Mouse (Mus musculus): ENCODE measurements around the gene Tacc2. TPM values are rescaled to one million over a fixed set of nuclear protein-coding genes. Genes with fewer than 3 reads are reported as not detected.
A peak's percentile ranks its signal among the peaks of the same experiment; 100 is the strongest.

Gene Tacc2
- total and polyA plus RNA-seq, 2 experiments, result 10.0 to 14.3 TPM

GRCm38 (mm10) chr7:130656965-130657364 is 79.7 kb downstream of the Tacc2 start:
- TF ChIP-seq CTCF (IDR thresholded peaks at IDR 0.05; ENCODE audit: low read depth, low read length) (no peak), POLR2A (IDR thresholded peaks at IDR 0.05; ENCODE audit: extremely low read depth, insufficient read depth, low read length) (no peak)
- H3K36me3 ChIP-seq (ENCODE audit: control insufficient read depth, insufficient read depth, low read length), result no peaks in the 10 kb centered on the region; the same call in 1 of the 2 replicates
- no peak overlapping the region for H3K4me3 ChIP-seq (ENCODE audit: insufficient read depth, low read depth, low read length)
- H3K4me1 ChIP-seq (ENCODE audit: control insufficient read depth, insufficient read depth, low read length), result peaks cover 8% of the 10 kb centered on the region
- peaks cover 31% of the 10 kb centered on the region for H3K79me2 ChIP-seq (ENCODE audit: control insufficient read depth, insufficient read depth, low read length)
- H3K27ac ChIP-seq (replicated peaks; ENCODE audit: insufficient read depth, low read depth, low read length), result no peak overlapping the region
- H3K27me3 ChIP-seq (ENCODE audit: control insufficient read depth, insufficient read depth, low read length), result no peaks in the 10 kb centered on the region
- H3K9ac ChIP-seq (ENCODE audit: low read depth, low read length), result no peak overlapping the region
- no peak for DNase-seq (ENCODE audit: extremely low read depth, low read depth, low spot score)
- 94% methylated on average over 8 of the region's 8 CpGs for WGBS

DNA sequence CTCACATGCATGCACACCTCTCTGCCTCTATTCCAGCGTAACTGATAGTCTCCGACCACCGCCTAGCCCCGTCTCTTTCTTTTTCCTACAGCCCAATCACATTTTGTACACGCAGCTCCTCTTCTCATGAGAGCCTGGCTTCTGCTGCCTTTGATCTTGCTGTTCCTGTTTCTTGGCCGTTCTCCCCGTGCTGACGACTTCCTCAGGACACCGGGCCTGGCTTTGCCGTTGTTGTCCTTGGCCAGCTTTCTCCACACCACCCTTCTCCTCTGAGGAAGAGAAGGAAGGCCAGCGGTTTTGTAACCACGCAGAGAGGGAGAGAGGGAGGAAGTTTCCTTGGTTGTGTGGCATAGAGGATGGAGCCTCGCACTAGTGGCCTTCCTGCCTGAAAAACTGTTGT is 80.5 kb downstream of the Tacc2 start:
- peak; percentile 22 for DNase-seq (ENCODE audit: extremely low read depth, low read depth, low spot score)
- no peak for TF ChIP-seq CTCF (IDR thresholded peaks at IDR 0.05; ENCODE audit: low read depth, low read length)
- TF ChIP-seq POLR2A (IDR thresholded peaks at IDR 0.05; ENCODE audit: extremely low read depth, insufficient read depth, low read length), result no peak
- Histone ChIP-seq H3K79me2 (ENCODE audit: control insufficient read depth, insufficient read depth, low read length) (peaks cover 31% of the 10 kb centered on the region), H3K4me1 (ENCODE audit: control insufficient read depth, insufficient read depth, low read length) (peaks cover 8% of the 10 kb centered on the region), H3K27me3 (ENCODE audit: control insufficient read depth, insufficient read depth, low read length) (no peaks in the 10 kb centered on the region), H3K4me3 (ENCODE audit: insufficient read depth, low read depth, low read length) (no peak overlapping the region), H3K27ac (replicated peaks; ENCODE audit: insufficient read depth, low read depth, low read length) (0 out of 2 replicates have a peak overlapping the region, but pooled peaks have one; percentile 8), H3K36me3 (ENCODE audit: control insufficient read depth, insufficient read depth, low read length) (no peaks in the 10 kb centered on the region; the same call in 1 of the 2 replicates), H3K9ac (ENCODE audit: low read depth, low read length) (no peak overlapping the region)
- WGBS, result 75% methylated on average over 13 of the region's 13 CpGs

GRCm38 (mm10) chr7:130659129-130659528 is 81.9 kb downstream of the Tacc2 start:
- Histone ChIP-seq H3K79me2 (ENCODE audit: control insufficient read depth, insufficient read depth, low read length) (peaks cover 26% of the 10 kb centered on the region), H3K36me3 (ENCODE audit: control insufficient read depth, insufficient read depth, low read length) (no peaks in the 10 kb centered on the region; the same call in 1 of the 2 replicates), H3K4me1 (ENCODE audit: control insufficient read depth, insufficient read depth, low read length) (peaks cover 8% of the 10 kb centered on the region), H3K27me3 (ENCODE audit: control insufficient read depth, insufficient read depth, low read length) (no peaks in the 10 kb centered on the region), H3K9ac (ENCODE audit: low read depth, low read length) (no peak overlapping the region), H3K27ac (replicated peaks; ENCODE audit: insufficient read depth, low read depth, low read length) (no peak overlapping the region), H3K4me3 (ENCODE audit: insufficient read depth, low read depth, low read length) (no peak overlapping the region)
- WGBS, result 93% methylated on average over 5 of the region's 5 CpGs
- DNase-seq (ENCODE audit: extremely low read depth, low read depth, low spot score), result no peak
- TF ChIP-seq POLR2A (IDR thresholded peaks at IDR 0.05; ENCODE audit: extremely low read depth, insufficient read depth, low read length), result no peak
- no peak for TF ChIP-seq CTCF (IDR thresholded peaks at IDR 0.05; ENCODE audit: low read depth, low read length)

DNA sequence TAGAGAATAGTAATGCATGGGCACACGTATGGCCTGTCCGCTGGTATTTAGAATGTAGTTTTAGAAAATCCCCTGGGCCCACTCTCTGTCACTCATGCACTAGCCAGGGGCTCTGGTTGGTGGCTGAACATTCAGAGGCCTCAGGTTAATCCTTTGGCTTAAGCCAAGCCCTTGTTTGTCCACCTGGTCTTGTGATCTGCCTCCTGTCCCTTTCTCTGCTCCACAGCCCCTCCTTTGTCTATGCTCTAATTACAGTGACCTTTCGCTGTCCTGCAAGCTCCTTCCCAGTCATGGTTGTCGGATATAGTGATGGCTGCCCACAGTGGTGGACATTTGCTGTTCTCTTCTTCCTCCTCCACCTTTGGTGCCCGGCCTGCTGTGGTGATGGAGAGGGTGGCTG is 85.0 kb downstream of the Tacc2 start:
- H3K36me3 ChIP-seq (ENCODE audit: control insufficient read depth, insufficient read depth, low read length), result no peaks in the 10 kb centered on the region; the same call in 1 of the 2 replicates
- TF ChIP-seq CTCF (IDR thresholded peaks at IDR 0.05; ENCODE audit: low read depth, low read length) (no peak), POLR2A (IDR thresholded peaks at IDR 0.05; ENCODE audit: extremely low read depth, insufficient read depth, low read length) (no peak)
- H3K4me1 ChIP-seq (ENCODE audit: control insufficient read depth, insufficient read depth, low read length), result no peaks in the 10 kb centered on the region
- H3K9ac ChIP-seq (ENCODE audit: low read depth, low read length), result no peak overlapping the region
- H3K27me3 ChIP-seq (ENCODE audit: control insufficient read depth, insufficient read depth, low read length), result no peaks in the 10 kb centered on the region
- no peak overlapping the region for H3K4me3 ChIP-seq (ENCODE audit: insufficient read depth, low read depth, low read length)
- H3K79me2 ChIP-seq (ENCODE audit: control insufficient read depth, insufficient read depth, low read length), result peaks cover 15% of the 10 kb centered on the region; the same call in 1 of the 2 replicates
- H3K27ac ChIP-seq (replicated peaks; ENCODE audit: insufficient read depth, low read depth, low read length), result no peak overlapping the region
- DNase-seq (ENCODE audit: extremely low read depth, low read depth, low spot score), result no peak
- WGBS, result 96% methylated on average over 5 of the region's 5 CpGs

- Histone ChIP-seq H3K27ac (replicated peaks; ENCODE audit: insufficient read depth, low read depth, low read length) (no peak overlapping the region), H3K36me3 (ENCODE audit: control insufficient read depth, insufficient read depth, low read length) (no peaks in the 10 kb centered on the region; the same call in 1 of the 2 replicates), H3K79me2 (ENCODE audit: control insufficient read depth, insufficient read depth, low read length) (peaks cover 15% of the 10 kb centered on the region; the same call in 1 of the 2 replicates), H3K9ac (ENCODE audit: low read depth, low read length) (no peak overlapping the region), H3K27me3 (ENCODE audit: control insufficient read depth, insufficient read depth, low read length) (no peaks in the 10 kb centered on the region), H3K4me3 (ENCODE audit: insufficient read depth, low read depth, low read length) (no peak overlapping the region), H3K4me1 (ENCODE audit: control insufficient read depth, insufficient read depth, low read length) (no peaks in the 10 kb centered on the region)
- WGBS, result 84% methylated on average over 4 of the region's 4 CpGs
- TF ChIP-seq POLR2A (IDR thresholded peaks at IDR 0.05; ENCODE audit: extremely low read depth, insufficient read depth, low read length) (no peak), CTCF (IDR thresholded peaks at IDR 0.05; ENCODE audit: low read depth, low read length) (no peak)
- no peak for DNase-seq (ENCODE audit: extremely low read depth, low read depth, low spot score)
These were observed 85.6 kb downstream of the Tacc2 start for GRCm38 (mm10) chr7:130662869-130663268.

DNA sequence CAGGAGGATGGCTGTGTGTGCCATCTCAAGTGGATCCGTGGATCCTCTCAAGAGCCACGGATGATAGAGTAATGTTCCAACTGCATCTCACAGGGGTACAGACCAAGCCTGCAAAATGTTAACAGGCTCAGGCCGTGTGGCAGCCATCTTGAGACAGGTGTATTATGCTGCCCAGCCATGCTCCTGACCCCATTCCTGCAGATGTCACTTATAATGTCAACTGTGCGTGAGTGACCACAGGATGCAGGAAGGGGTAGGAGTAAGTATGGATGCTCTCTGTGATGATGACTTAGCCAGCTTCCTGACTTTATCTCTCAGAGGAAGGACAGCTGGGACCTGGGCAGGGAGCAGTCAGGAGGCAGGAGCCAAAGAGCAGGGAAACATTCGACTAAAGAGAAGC is 86.8 kb downstream of the Tacc2 start:
- Histone ChIP-seq H3K9ac (ENCODE audit: low read depth, low read length) (no peak overlapping the region), H3K27ac (replicated peaks; ENCODE audit: insufficient read depth, low read depth, low read length) (no peak overlapping the region), H3K27me3 (ENCODE audit: control insufficient read depth, insufficient read depth, low read length) (no peaks in the 10 kb centered on the region), H3K4me3 (ENCODE audit: insufficient read depth, low read depth, low read length) (no peak overlapping the region), H3K4me1 (ENCODE audit: control insufficient read depth, insufficient read depth, low read length) (peaks cover 5% of the 10 kb centered on the region), H3K79me2 (ENCODE audit: control insufficient read depth, insufficient read depth, low read length) (peaks cover 9% of the 10 kb centered on the region; the same call in 1 of the 2 replicates), H3K36me3 (ENCODE audit: control insufficient read depth, insufficient read depth, low read length) (no peaks in the 10 kb centered on the region; the same call in 1 of the 2 replicates)
- no peak for DNase-seq (ENCODE audit: extremely low read depth, low read depth, low spot score)
- no peak for TF ChIP-seq POLR2A (IDR thresholded peaks at IDR 0.05; ENCODE audit: extremely low read depth, insufficient read depth, low read length)
- TF ChIP-seq CTCF (IDR thresholded peaks at IDR 0.05; ENCODE audit: low read depth, low read length), result no peak
- 85% methylated on average over 5 of the region's 5 CpGs for WGBS

All from liver, adult 2 months (tissue).